Mouse (Mus musculus): ENCODE data around the gene Sez6.

The Sez6 gene

GRCm38 (mm10) chr11:77906097-77906687 is 24.4 kb upstream of the Sez6 start:
- DNase-seq (ENCODE audit: low read depth, low spot score) = no peak

DNA sequence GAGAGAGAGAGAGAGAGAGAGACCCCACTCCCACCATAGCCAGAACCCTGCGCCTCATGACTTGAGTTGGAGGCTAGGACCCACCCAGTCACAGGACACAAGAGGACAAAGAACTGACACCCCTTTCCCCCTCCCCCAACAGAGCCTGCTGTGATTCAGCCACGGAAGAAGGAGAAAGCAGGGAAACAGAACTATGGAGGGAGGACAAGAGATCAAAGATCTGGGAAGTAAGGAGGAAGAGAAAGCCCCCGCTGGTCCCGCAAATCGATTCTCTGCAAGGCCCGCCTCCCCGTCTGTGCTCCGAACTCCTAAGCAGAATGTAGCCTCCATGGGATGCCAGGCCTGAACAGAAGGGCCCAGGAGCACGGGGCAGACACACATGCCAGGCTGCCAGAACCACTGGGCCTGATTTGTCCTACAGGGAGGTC is 23.8 kb upstream of the Sez6 start:
- DNase-seq (ENCODE audit: low read depth, low spot score) = no peak

DNA sequence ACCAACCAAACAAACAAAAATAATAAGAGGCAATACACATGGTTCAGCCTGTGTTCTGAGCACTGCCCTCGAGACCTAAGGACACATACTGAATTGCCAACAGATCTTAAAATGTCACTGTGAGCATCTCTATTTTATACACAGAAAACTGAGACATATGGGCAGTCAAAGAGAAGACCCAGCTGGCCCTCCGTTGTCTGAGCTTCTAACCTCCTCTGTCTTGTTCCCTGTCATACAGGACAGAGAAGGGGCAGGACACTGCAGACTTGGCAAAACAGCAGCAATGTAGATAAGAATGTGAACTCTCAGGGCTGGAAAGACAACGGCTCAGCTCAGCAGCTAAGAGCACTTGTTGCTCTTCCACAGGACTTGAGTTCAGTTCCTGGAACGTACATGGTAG is 22.1 kb upstream of the Sez6 start:
- DNase-seq (ENCODE audit: low read depth, low spot score) = no peak

DNA sequence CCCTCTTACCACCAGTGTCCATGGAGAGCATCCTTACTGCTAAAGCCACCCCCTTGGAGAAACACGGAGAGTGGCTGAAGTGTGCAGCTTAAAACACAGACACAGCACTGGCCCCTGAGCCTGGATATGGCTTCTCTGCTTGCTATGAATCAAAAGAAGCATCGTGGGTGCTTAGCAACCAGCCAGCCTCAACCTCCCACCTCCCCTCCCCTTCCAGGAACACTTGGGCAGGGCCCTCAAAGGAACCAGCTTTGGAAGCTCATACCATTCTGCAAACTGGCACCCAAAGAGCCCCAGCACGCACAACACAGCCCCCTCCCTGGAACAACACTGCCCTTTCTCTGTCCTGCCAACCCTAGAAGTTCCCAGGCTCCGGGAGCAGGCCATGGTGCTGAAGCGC is 21.2 kb upstream of the Sez6 start:
- DNase-seq (ENCODE audit: low read depth, low spot score) = no peak

DNA sequence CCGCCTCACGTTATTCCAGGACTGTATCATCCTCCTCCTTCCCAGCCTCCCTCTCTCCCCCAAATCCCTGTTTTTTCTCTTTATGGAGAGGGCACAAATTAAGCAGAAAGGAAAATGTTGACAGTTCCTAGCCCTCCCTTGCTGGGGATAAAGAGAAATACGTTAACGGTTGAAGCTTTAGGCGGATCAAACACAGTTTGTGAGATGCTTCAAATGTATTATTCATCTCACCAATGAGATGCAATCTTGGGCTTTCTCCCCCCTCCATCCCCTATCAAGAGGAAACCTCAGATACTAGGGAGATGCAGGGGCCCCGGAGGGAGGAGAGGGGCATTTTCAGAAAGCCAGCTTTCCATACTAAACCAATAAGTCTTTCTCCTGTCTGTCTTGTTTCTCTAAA is 20.8 kb upstream of the Sez6 start:
- no peak for DNase-seq (ENCODE audit: low read depth, low spot score)

DNA sequence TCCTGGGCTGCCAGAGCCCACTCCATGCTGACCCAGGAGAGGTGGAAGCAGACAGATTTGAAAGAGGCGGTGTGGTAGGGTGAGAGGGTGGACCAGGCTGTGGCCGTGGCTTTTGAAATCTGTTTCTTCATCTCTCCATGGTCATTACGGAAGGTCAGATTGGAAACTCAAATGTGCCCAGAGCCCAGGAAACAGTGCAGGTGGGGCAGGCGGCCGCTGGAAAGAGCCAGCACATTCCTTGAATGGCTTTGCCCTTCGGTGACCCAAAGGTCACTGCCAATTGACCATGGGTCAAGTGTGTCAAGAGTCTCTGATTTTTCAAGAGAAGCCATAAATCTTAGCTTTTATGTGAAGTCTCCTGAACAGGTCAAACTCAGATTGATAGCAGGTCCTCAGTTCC is 17.1 kb upstream of the Sez6 start:
- no peak for DNase-seq (ENCODE audit: low read depth, low spot score)

- no peak for DNase-seq (ENCODE audit: low read depth, low spot score)
Measured at GRCm38 (mm10) chr11:77914598-77915260, 15.9 kb upstream of the Sez6 start.

- DNase-seq (ENCODE audit: low read depth, low spot score) = no peak
Measured at GRCm38 (mm10) chr11:77916741-77917140, 13.9 kb upstream of the Sez6 start.

- no peak for DNase-seq (ENCODE audit: low read depth, low spot score)
Measured at GRCm38 (mm10) chr11:77917166-77917565, 13.4 kb upstream of the Sez6 start.

DNA sequence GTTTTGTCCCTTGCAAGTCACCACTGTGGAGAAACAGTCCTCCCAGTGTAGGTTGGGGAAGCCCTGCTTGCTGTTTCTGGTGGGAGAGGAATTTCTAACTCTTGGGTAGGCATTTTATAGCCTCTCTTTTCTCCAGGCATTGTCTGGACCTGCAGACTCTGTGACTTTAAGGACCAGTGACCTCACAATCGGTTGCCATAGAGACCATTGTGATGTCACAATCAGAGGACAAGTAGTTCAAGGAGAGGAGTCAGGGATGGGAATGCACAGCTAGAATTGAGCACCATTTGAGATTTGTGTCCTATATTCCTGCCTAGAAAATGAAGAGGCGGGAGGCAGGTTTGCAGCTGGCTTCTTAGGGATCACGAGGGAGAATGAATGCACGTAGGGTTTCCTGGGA is 7.3 kb upstream of the Sez6 start:
- no peak for DNase-seq (ENCODE audit: low read depth, low spot score)

DNA sequence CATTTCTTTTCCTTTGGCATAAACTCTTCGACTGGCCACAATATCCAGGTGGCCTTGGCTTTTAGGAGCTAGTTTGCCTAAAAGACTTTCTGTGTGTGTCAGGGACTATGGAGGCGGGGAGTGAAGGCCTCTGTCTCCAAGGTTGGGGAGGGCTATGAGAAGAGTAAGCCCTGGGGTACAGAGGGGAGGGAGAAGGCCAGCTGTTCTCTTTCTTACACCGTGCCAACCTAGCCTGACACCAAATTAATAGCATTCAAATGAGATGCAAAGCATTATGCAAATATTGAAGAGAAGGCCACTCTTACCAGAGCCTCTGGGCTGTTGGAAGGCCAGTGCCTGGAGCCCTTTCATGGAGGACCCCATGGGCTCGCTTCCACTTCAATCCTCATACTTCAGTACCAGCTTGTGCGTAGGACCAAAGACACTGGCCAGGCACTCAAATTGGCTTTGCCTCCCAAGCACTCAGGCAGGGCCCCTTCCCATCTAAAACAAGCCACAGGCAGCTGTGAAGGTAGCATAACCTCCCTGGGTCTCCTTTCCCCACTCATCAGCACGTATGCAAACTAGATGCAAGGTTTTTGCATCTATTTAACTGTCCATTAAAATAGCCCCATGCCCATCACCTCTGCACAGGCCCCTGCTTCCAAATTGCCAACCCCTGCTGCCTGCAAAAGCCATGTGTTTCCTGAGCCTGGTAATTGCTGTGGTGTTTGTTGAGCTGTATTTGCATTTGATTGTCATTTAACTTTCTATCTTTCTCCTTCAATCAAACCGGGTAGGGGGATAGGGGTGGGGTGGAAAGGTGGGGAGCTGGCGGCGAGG is 4.6 kb upstream of the Sez6 start:
- DNase-seq (ENCODE audit: low read depth, low spot score) = no peak

- no peak for DNase-seq (ENCODE audit: low read depth, low spot score)
Measured at GRCm38 (mm10) chr11:77926666-77927065, 3.9 kb upstream of the Sez6 start.

DNA sequence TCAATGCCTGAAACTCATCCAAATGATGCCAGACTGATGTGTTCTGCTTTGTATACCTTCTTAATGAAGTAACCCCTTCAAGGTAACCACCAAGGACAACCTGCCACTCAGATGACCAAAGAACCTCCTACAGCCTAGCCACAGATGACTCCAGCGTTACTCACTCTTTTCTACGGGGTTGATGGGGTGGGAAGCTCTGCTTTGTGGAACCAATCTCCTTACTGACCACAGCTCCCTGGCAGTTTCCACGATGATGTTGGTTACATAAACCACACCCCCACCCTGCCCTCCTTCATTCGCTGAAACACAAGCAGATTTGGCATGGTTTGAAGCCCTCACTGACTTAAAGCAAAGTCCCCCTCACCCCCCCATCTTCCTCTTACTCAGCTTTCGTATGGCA is 2.8 kb upstream of the Sez6 start:
- no peak for DNase-seq (ENCODE audit: low read depth, low spot score)

- no peak for DNase-seq (ENCODE audit: low read depth, low spot score)
Measured at GRCm38 (mm10) chr11:77931541-77932433, 1.2 kb downstream of the Sez6 start.

DNA sequence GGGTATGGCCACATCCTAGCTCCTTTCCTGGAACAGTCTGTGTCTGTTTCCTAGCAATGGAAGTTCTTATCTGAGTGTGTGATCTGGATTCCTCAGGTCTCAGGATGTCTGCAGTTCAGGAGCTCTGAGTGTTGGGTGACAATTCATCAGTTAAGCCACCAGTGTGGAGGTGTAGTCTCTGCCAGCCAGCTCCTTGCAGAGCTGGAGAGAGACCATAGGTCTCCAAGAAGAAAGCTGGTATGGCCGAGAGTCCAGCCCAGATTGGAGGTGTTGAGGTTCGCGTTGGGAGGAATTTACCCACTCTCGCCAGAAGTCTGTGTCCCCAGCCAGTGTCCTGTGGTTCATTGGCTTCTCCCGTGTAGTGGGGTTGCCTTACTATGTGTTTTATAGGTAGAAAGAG is 2.0 kb downstream of the Sez6 start:
- DNase-seq (ENCODE audit: low read depth, low spot score) = no peak

- no peak for DNase-seq (ENCODE audit: low read depth, low spot score)
Measured at GRCm38 (mm10) chr11:77934111-77934521, 3.5 kb downstream of the Sez6 start.

GRCm38 (mm10) chr11:77934568-77935311 is 4.1 kb downstream of the Sez6 start:
- no peak for DNase-seq (ENCODE audit: low read depth, low spot score)

GRCm38 (mm10) chr11:77936846-77937245 is 6.2 kb downstream of the Sez6 start:
- no peak for DNase-seq (ENCODE audit: low read depth, low spot score)

DNA sequence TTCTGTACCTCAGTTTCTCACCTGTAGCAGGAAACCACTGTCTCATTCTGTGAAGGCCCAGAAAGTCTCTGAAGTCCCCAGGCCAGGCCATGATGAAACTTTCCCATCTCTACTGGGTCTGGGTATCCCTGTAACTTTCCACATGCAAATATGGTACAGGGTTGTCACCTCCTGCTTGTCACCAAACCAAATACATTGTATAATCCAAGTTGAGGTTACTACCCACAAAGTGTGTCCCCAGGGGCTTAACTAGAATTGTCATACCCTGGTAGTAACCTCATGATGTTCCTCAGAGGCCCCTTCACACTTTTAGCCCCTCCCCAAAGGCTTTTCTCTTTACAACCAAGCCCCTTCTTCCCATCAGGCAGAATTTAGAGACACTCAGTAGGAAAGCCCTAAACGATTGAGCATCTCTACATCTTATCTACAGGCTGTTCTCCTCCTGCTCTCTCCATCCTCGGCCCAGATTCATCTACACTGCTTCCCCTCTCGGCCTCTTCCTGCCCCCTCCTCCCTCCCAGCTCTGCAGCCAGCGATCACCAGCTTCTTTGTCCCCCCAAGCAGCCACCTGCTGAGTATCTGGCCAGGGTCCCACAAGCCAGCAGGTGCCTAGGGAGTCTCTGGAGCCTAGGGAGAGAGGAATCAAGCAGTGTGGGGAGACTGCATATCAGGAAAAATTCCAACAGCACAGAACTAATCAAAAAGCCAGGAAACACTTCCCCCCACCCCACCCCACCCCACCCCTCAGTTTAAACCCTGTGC is 7.2 kb downstream of the Sez6 start:
- DNase-seq (ENCODE audit: low read depth, low spot score) = no peak

DNA sequence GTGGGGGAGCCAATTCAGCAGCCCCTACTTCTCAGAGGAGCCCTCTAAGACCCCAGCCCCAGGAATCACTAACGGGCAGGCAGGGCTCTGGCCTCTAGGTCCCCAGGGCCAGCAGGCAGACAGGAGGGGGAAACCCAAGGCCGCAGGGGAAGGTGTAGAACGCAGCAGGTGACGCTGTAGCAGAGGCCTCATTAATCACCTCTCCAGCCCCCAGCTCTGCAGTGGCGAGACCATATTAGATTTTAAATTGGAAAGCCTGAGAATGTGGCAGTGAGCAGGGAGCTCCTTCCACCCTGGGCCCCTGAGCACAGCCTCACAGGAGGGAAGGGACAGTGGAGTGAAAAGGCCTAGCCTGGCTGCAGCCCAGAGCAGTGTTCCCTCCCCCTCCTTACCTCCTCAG is 11.6 kb downstream of the Sez6 start:
- peak; percentile 65 for DNase-seq (ENCODE audit: low read depth, low spot score)

Measured in A20 (cell line).